Mouse (Mus musculus) heart, embryonic 15.5 days (tissue): ENCODE measurements around the gene Aym1. TPM values are rescaled to one million over a fixed set of nuclear protein-coding genes. Genes with fewer than 3 reads are reported as not detected.
A peak's percentile ranks its signal among the peaks of the same experiment; 100 is the strongest.
"Not testable (repeated sequence)": the region's sequence is repeated elsewhere in the genome, so short reads cannot be mapped to it uniquely, and the experiment has no call there.

Source experiments
- ATAC-seq: fragments of 200-750 bp; cut with Nextera tagmentation; replicated peaks from 2 replicates; pipeline ENCODE4 v1.8.0; 2017; ENCODE audit warnings: low read depth, moderate TSS enrichment; ENCODE audit not compliant: insufficient number of reproducible peaks, insufficient read depth, low FRiP score
- H3K27ac ChIP-seq: fragments of 300-500 bp; sonication (generic); 2 replicates; pipeline ENCODE4 v1.5.1; 2015; ENCODE audit warnings: mild to moderate bottlenecking, inconsistent platforms
- H3K27me3 ChIP-seq: fragments of 300-500 bp; sonication (generic); 2 replicates; pipeline ENCODE4 v1.6.1; 2015; ENCODE audit warnings: inconsistent platforms
- H3K36me3 ChIP-seq: fragments of 300-500 bp; sonication (generic); 2 replicates; pipeline ENCODE4 v1.6.1; 2015; ENCODE audit warnings: mild to moderate bottlenecking, inconsistent platforms
- H3K4me1 ChIP-seq: fragments of 300-500 bp; sonication (generic); replicated peaks from 2 replicates; pipeline ENCODE4 v1.6.1; 2015; ENCODE audit warnings: inconsistent platforms
- H3K4me2 ChIP-seq: fragments of 300-500 bp; sonication (generic); 2 replicates; pipeline ENCODE4 v1.6.1; 2015; ENCODE audit warnings: inconsistent platforms, mild to moderate bottlenecking, moderate library complexity
- H3K4me3 ChIP-seq: fragments of 300-500 bp; sonication (generic); 2 replicates; pipeline ENCODE4 v1.5.1; 2015; ENCODE audit warnings: mild to moderate bottlenecking, inconsistent platforms
- H3K9ac ChIP-seq: fragments of 300-500 bp; sonication (generic); 2 replicates; pipeline ENCODE4 v1.6.1; 2015; ENCODE audit warnings: mild to moderate bottlenecking, inconsistent platforms
- H3K9me3 ChIP-seq: fragments of 300-500 bp; sonication (generic); replicated peaks from 2 replicates; pipeline ENCODE4 v1.6.1; 2016; ENCODE audit warnings: inconsistent platforms
- WGBS: fragments of 180-500 bp; shearing (Covaris S2); methylation state at CpG from one replicate; pipeline ENCODE4 v1.1.7; 2015; ENCODE audit warnings: mixed read lengths; 5-methylcytosine and 5-hydroxymethylcytosine counted together
- polyA plus RNA-seq: library from polyadenylated mRNA; unstranded; fragments of >200 nt; fragmentation: Nextera tagmentation; extraction: Ambion mirVana; gene quantifications from 2 replicates; pipeline ENCODE4 v1.2.1, GENCODE M21; 2015

The Aym1 gene
- polyA plus RNA-seq, 1 experiment from 2014 or later = not detected

DNA sequence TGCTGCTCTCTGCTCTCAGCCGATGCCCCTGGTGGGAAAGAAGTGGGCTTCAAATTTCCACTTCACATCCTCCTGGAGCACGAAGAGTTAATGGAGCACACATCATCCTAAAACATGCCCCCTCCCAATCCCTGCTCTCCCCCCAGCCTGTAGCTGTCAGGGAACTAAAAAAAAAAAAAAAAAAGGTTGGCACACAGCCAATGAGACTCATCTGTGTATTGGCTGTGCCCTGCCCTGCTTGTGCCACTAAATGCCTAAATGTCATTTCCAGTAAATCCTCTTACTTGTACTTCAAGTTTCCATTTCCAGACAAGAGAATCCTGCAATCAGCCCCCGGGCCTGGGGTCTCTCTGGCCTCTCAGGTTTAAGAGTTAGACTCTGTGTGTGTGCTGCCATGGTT is 562 bp downstream of the Aym1 start:
- 43% methylated on average over 3 of the region's 3 CpGs for WGBS
- Histone ChIP-seq H3K9ac (no peak overlapping the region), H3K27ac (no peak overlapping the region), H3K36me3 (no peaks in the 10 kb centered on the region), H3K4me1 (peaks cover 3% of the 10 kb centered on the region; the same call in 1 of the 2 replicates), H3K4me2 (no peak overlapping the region), H3K9me3 (no peaks in the 10 kb centered on the region), H3K4me3 (no peak overlapping the region), H3K27me3 (peaks cover 54% of the 10 kb centered on the region)
- ATAC-seq = no peak

DNA sequence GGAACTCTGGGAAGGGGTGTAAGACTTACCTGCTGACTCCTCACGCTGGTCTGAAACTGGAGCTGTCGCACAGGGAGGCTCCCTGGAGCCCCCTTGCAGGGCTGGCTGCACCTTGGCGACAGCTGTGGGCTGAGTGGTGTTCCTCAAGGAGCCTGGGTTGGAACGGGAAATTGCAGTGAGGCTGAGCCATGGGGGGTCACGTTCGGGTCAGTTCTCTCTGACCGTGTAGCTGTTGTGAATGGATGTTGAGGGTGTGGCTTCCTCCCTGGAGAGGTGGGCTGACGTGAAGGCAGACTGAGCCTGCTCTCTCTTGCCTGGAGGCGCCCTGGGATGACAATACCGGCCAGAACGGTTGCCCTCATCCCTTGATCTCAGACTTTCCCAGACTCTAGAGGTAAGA is 1.7 kb downstream of the Aym1 start:
- Histone ChIP-seq H3K27me3 (peaks cover 45% of the 10 kb centered on the region), H3K9ac (no peak overlapping the region), H3K27ac (no peak overlapping the region), H3K36me3 (no peaks in the 10 kb centered on the region), H3K9me3 (no peaks in the 10 kb centered on the region), H3K4me2 (no peak overlapping the region), H3K4me1 (peaks cover 3% of the 10 kb centered on the region; the same call in 1 of the 2 replicates), H3K4me3 (no peak overlapping the region)
- no peak for ATAC-seq
- 5% methylated on average over 11 of the region's 11 CpGs for WGBS

GRCm38 (mm10) chr5:113361283-113361682 is 4.2 kb downstream of the Aym1 start:
- H3K9me3 ChIP-seq = no peaks in the 10 kb centered on the region
- peaks cover 48% of the 10 kb centered on the region for H3K27me3 ChIP-seq
- WGBS = 69% methylated on average over 7 of the region's 7 CpGs
- H3K4me2 ChIP-seq = no peak overlapping the region
- H3K27ac ChIP-seq = no peak overlapping the region
- no peak overlapping the region for H3K4me3 ChIP-seq
- H3K36me3 ChIP-seq = no peaks in the 10 kb centered on the region
- no peak for ATAC-seq
- H3K4me1 ChIP-seq = peaks cover 3% of the 10 kb centered on the region; the same call in 1 of the 2 replicates
- H3K9ac ChIP-seq = no peak overlapping the region

DNA sequence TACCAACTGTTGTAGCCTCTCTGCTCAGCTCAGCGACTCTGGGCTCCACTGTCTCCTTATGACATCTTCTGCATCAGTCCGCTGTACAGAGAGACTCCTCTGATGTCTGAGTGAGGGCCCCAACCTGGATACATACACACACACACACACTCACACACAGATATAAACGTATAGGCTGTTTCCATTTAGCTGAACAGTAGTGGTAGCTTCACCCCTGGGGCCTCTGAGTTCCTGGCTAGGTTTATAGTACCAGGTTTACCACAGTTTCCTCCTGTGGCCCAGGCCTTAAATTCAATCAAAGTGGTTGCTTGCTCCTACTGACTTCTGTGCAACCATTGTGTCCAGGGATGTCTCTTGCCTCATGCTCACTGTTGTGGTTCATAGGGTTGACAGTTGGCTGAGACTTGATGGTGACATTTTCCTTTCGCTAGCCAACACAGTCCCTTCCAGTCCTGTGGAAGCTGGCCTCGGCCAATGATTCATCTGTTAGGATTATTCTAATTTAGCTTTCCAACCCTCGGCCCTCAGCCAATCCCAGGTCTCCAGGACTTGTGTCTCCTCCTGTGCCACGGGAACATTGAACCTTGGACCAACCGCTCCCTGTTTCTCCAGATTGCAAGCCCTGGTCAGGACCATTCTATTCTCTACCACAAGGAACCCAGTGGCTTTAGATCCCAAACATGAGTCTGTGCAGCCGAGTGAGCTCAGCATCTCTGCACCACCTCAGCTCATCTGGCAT is 5.3 kb downstream of the Aym1 start:
- 63% methylated on average over 9 of the region's 9 CpGs for WGBS
- ATAC-seq = no peak
- no peak overlapping the region for H3K4me3 ChIP-seq
- no peak overlapping the region for H3K9ac ChIP-seq
- H3K9me3 ChIP-seq = no peaks in the 10 kb centered on the region
- no peaks in the 10 kb centered on the region for H3K36me3 ChIP-seq
- peaks cover 3% of the 10 kb centered on the region; the same call in 1 of the 2 replicates for H3K4me1 ChIP-seq
- H3K4me2 ChIP-seq = no peak overlapping the region
- H3K27me3 ChIP-seq = peaks cover 39% of the 10 kb centered on the region
- no peak overlapping the region for H3K27ac ChIP-seq

DNA sequence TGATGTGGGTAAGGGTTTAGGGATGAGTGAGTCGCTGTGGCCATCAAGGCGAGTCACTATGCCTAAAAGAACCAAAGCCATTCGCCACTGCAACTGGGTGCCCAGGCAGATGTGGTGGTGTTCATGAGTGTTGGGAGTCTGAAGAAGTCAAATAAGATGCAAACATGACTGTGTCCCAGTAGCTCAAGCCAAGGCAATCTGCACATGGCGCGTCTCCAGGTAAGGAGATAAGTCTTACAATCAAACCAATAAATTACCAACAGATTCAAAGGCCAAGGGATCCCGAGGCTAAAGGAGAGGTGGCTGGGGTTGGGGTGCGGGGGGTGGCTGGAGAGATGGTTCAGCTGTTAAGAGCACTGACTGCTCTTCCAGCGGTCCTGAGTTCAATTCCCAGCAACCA is 6.1 kb downstream of the Aym1 start:
- H3K9ac ChIP-seq = no peak overlapping the region
- no peak overlapping the region for H3K27ac ChIP-seq
- WGBS = 86% methylated on average over 8 of the region's 8 CpGs
- no peaks in the 10 kb centered on the region for H3K9me3 ChIP-seq
- H3K4me2 ChIP-seq = no peak overlapping the region
- ATAC-seq = no peak
- H3K4me1 ChIP-seq = peaks cover 3% of the 10 kb centered on the region; the same call in 1 of the 2 replicates
- H3K27me3 ChIP-seq = peaks cover 32% of the 10 kb centered on the region
- H3K36me3 ChIP-seq = no peaks in the 10 kb centered on the region
- H3K4me3 ChIP-seq = no peak overlapping the region

DNA sequence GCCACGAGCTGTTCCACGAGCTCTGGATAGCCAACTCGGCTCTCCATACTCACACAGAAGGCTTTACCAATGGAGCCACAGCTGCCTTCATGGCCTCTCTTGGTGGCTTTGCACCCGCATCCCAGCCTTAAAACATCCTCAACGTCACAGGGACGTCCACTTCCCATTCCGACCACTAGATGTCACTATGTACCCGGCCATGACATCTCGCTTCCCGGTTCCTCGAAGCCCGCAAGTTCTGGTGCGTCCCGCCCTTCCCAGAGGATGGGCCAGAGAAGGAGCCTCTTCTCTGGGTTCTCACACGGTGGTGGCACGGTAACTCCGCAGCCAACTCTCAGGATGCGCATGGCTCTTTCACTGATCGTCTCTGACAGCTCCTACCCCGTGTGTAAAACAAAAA is 8.8 kb downstream of the Aym1 start:
- WGBS = 4% methylated on average over 20 of the region's 20 CpGs
- Histone ChIP-seq H3K27me3 (peaks cover 18% of the 10 kb centered on the region), H3K4me2 (no peak overlapping the region), H3K4me1 (no peaks in the 10 kb centered on the region), H3K36me3 (no peaks in the 10 kb centered on the region), H3K4me3 (no peak overlapping the region), H3K9me3 (no peaks in the 10 kb centered on the region), H3K9ac (no peak overlapping the region), H3K27ac (no peak overlapping the region)
- no peak for ATAC-seq

DNA sequence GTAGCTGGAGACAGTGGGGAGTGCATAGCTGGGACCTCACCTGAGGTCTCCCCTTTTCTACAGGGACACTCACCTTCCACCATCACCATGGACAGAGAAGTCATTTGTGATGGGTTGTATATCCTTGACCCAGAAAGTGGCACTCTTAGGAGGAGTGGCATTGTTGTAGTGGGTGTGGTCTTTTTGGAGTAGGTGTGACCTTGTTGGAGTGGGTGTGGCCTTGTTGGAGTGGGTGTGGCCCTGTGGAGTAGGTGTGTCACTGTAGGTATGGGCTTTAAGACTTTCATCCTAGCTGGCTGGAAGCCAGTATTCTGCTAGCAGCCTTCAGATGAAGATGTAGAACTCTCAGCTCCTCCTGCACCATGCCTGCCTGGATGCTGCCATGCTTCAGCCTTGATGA is 10.6 kb downstream of the Aym1 start:
- H3K27ac ChIP-seq, H3K9ac ChIP-seq, H3K4me1 ChIP-seq, ATAC-seq, H3K4me3 ChIP-seq, H3K9me3 ChIP-seq, H3K36me3 ChIP-seq, H3K4me2 ChIP-seq: not testable (repeated sequence)
- H3K27me3 ChIP-seq = peaks cover 33% of the 10 kb centered on the region

DNA sequence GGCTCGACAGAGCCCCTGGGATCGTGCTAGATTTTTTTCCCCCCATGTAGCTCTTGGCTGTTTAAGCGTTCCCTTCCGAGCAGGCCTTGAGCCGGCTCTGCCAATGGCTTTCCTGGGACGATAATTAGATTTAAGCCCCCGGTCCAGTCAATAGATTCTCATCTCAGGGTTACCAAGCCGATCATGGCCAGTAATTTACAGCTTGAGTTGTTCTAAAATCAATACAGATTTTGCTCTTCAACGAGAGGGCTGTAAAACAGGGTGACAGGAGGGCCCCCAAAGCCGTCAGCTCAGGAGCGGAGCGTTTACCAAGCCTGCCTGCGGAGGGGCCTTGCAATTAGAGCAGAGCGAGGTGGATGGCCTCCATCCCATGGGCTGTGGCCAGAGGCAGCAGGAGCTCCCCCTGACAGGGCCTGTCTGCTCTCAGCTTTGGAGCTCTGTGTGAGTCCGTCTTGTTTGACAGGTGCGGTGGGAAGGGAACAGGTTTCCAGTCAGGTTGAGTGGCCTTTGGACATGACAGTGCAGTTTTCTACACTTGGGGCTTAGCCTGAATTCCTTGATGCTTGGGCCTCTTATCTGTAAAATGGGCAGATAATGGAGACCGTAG is 12.3 kb downstream of the Aym1 start:
- ATAC-seq = no peak
- H3K4me2 ChIP-seq = no peak overlapping the region
- no peaks in the 10 kb centered on the region for H3K9me3 ChIP-seq
- peaks cover 41% of the 10 kb centered on the region for H3K27me3 ChIP-seq
- 77% methylated on average over 17 of the region's 17 CpGs for WGBS
- no peak overlapping the region for H3K9ac ChIP-seq
- H3K4me1 ChIP-seq = no peaks in the 10 kb centered on the region
- no peaks in the 10 kb centered on the region for H3K36me3 ChIP-seq
- H3K27ac ChIP-seq = no peak overlapping the region
- no peak overlapping the region for H3K4me3 ChIP-seq

GRCm38 (mm10) chr5:113372449-113372848 is 15.4 kb downstream of the Aym1 start:
- no peak overlapping the region for H3K4me2 ChIP-seq
- H3K27me3 ChIP-seq = peaks cover 36% of the 10 kb centered on the region
- H3K36me3 ChIP-seq = no peaks in the 10 kb centered on the region
- no peak overlapping the region for H3K27ac ChIP-seq
- H3K4me3 ChIP-seq = no peak overlapping the region
- WGBS = 61% methylated on average over 4 of the region's 4 CpGs
- no peaks in the 10 kb centered on the region for H3K4me1 ChIP-seq
- no peak for ATAC-seq
- H3K9ac ChIP-seq = no peak overlapping the region
- no peaks in the 10 kb centered on the region for H3K9me3 ChIP-seq

DNA sequence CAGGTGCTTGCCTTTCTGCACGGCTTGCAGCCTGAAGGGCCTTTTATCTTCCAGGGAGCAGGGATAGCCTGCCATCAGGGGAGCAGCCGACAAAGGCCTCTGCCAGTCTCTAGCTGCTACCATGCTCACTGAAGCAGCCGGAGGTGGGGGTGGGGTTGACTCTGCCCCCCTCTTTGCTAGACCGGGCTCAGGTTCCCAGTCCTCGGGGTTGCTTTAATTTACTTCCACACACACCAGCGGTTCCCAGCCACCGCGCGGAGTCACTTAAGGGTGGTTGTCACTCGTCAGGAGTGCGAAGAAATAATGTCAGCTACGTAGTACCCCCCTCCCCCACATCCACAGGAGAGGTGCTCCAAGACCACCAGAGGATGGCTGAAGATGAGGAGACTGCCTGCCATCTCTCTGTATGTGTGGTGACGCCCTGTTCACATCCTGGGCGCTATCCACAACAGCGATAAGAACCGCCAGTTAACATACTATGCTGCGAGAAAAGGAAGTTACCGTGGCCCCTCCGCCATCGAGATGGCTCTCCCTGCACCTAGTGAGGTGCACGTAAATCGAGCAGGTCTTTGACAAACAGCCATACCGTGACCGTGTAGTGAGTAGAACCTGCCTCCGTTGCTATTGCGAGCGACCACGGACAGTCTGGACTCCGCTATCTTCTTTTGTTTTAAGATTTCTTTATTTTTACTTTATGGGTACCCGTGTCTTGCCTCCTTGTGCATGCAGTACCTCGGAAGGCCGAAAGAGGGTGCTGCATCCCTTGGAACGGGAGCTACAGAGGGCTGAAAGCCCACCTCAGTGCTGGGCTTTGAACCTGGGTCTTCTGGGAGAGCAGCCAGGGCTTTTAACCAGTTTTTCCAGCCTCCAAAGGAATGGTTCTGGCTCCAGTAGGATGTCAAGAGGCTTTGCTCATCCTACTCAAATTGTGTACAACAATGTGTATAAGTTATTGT is 16.2 kb downstream of the Aym1 start:
- Histone ChIP-seq H3K36me3 (no peaks in the 10 kb centered on the region), H3K4me1 (no peaks in the 10 kb centered on the region), H3K4me3 (no peak overlapping the region), H3K9me3 (no peaks in the 10 kb centered on the region), H3K9ac (no peak overlapping the region), H3K27me3 (peaks cover 36% of the 10 kb centered on the region), H3K27ac (no peak overlapping the region), H3K4me2 (peak overlapping the region; percentile 48)
- no peak for ATAC-seq
- 6% methylated on average over 33 of the region's 33 CpGs for WGBS

DNA sequence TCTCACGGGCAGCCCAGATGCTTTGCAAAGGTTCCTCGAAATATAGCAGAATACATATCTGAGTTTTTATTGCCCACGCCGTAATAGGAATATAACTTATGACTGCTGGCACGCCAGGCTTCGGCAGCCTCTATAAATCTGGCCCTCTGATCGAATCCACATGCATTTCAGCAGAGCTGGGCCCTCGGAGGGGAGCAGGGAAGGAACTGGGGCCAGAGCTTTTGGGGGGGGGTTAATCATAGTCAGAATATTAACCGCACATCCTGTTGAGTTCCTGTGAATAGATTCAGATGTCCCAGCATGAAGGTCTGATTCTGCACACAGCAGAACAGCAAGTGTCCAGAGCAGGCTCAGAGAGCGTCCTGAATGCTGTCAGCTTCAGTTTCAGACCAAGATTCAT is 17.2 kb downstream of the Aym1 start:
- no peak overlapping the region for H3K27ac ChIP-seq
- no peaks in the 10 kb centered on the region for H3K36me3 ChIP-seq
- H3K9me3 ChIP-seq = no peaks in the 10 kb centered on the region
- ATAC-seq = no peak
- H3K27me3 ChIP-seq = peaks cover 36% of the 10 kb centered on the region
- 73% methylated on average over 10 of the region's 10 CpGs for WGBS
- no peak overlapping the region for H3K4me3 ChIP-seq
- H3K4me1 ChIP-seq = no peaks in the 10 kb centered on the region
- H3K9ac ChIP-seq = no peak overlapping the region
- no peak overlapping the region for H3K4me2 ChIP-seq
